Mouse (Mus musculus): ENCODE results near the gene Clic4. TPM values are rescaled to one million over a fixed set of nuclear protein-coding genes. Genes with fewer than 3 reads are reported as not detected.

Gene Clic4
- polyA plus RNA-seq, 1 experiment from 2014 or later, result 107 TPM

DNA sequence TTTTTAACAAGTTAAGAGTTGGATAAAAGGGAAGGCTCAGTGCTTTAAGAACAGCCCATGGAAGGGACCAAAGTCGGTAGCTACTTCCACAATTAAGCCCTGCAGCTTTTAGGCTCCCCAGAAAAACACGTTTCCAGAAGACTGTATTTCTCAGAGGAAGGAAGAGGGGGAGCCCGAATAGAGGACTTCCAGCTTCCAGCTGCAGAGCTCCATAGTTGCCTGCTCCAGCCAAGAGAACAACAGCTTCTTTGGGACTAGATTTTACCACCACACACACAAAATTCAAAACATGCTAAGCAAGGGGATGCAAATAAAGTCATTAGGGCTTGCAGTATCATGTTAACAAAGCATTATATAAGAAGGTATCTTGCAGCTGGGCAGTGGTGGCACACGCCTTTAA is 42.7 kb downstream of the Clic4 start:
- H3K4me1 ChIP-seq (replicated peaks; ENCODE audit: control insufficient read depth, insufficient read depth, low read length), result peaks cover 4% of the 10 kb centered on the region
- H3K9me3 ChIP-seq (ENCODE audit: control insufficient read depth, low read length), result no peaks in the 10 kb centered on the region
- H3K36me3 ChIP-seq (ENCODE audit: control insufficient read depth, insufficient read depth, low read length), result peaks cover 16% of the 10 kb centered on the region
- no peaks in the 10 kb centered on the region for H3K27me3 ChIP-seq (replicated peaks; ENCODE audit: control insufficient read depth, insufficient read depth, low read length)
- no peak overlapping the region for H3K9ac ChIP-seq (ENCODE audit: low read length)
- H3K4me3 ChIP-seq (ENCODE audit: low read depth, low read length), result no peak overlapping the region
- 73% methylated on average over 4 of the region's 4 CpGs for WGBS
- ATAC-seq (replicated peaks; ENCODE audit: low FRiP score, low TSS enrichment, low read depth) (no peak), DNase-seq (ENCODE audit: low spot score) (no peak)
- H3K4me2 ChIP-seq (ENCODE audit: low read length), result no peak overlapping the region
- H3K27ac ChIP-seq (ENCODE audit: low read depth), result no peak overlapping the region

DNA sequence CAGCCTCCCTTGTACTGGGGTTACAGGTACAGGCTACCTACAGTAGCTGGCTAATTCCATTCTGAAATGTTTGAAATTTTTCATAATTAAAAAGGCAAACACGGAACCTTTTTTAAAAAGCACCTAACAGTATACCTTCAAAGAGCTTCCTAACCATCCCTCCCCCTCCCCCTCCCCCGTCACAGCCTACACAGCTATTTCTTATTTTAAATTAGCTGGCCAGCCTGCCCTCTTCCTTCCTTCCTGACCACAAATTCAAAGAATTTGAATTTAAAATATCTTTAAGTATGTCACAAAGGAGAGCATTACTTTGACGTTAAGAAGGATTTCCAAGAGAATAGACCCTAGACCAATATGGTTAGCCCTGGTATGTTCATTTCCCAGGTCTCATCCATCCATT is 44.5 kb downstream of the Clic4 start:
- no peak overlapping the region for H3K27ac ChIP-seq (ENCODE audit: low read depth)
- ATAC-seq (replicated peaks; ENCODE audit: low FRiP score, low TSS enrichment, low read depth) (no peak), DNase-seq (ENCODE audit: low spot score) (no peak)
- H3K36me3 ChIP-seq (ENCODE audit: control insufficient read depth, insufficient read depth, low read length), result peaks cover 26% of the 10 kb centered on the region
- no peak overlapping the region for H3K4me2 ChIP-seq (ENCODE audit: low read length)
- no peak overlapping the region for H3K4me3 ChIP-seq (ENCODE audit: low read depth, low read length)
- H3K4me1 ChIP-seq (replicated peaks; ENCODE audit: control insufficient read depth, insufficient read depth, low read length), result peaks cover 4% of the 10 kb centered on the region
- 95% methylated on average over 3 of the region's 3 CpGs for WGBS
- no peaks in the 10 kb centered on the region for H3K27me3 ChIP-seq (replicated peaks; ENCODE audit: control insufficient read depth, insufficient read depth, low read length)
- H3K9ac ChIP-seq (ENCODE audit: low read length), result no peak overlapping the region
- H3K9me3 ChIP-seq (ENCODE audit: control insufficient read depth, low read length), result no peaks in the 10 kb centered on the region

DNA sequence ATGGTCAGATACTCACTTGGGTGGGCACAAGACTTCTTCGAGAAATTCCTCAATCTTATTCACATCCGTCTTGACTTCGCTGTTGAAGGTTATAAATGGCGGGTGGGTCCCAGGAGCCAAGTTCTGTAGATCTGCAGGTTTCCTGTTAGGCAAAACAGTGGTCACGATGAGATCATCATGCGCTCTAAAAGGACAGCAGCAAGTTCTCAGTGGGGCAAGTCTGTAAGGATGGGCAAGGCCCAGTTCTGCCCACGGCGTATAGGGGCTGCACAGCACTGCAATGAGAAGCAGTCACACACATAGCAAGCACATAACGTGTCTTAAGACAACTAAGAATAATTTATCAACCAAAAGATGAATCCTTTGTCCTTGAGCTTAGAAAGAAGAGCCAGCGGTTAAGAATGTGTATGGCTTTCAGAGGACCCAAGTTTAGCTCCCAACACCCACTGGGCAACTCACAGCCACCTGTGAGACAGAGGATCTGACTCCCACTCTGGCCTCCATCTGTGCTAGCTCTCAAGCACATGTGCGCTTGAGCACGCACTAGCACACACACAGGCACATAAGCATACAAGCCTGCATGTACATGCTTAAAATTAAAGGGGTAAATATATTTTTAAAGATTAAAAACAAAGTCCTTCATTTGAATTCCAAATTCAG is 46.5 kb downstream of the Clic4 start:
- Histone ChIP-seq H3K4me1 (replicated peaks; ENCODE audit: control insufficient read depth, insufficient read depth, low read length) (peaks cover 4% of the 10 kb centered on the region), H3K4me3 (ENCODE audit: low read depth, low read length) (no peak overlapping the region), H3K36me3 (ENCODE audit: control insufficient read depth, insufficient read depth, low read length) (peaks cover 45% of the 10 kb centered on the region), H3K27me3 (replicated peaks; ENCODE audit: control insufficient read depth, insufficient read depth, low read length) (no peaks in the 10 kb centered on the region), H3K9me3 (ENCODE audit: control insufficient read depth, low read length) (no peaks in the 10 kb centered on the region), H3K27ac (ENCODE audit: low read depth) (no peak overlapping the region), H3K4me2 (ENCODE audit: low read length) (no peak overlapping the region), H3K9ac (ENCODE audit: low read length) (no peak overlapping the region)
- ATAC-seq (replicated peaks; ENCODE audit: low FRiP score, low TSS enrichment, low read depth) (no peak), DNase-seq (ENCODE audit: low spot score) (no peak)
- 94% methylated on average over 12 of the region's 12 CpGs for WGBS

- WGBS, result 91% methylated on average over 9 of the region's 9 CpGs
- Histone ChIP-seq H3K27me3 (replicated peaks; ENCODE audit: control insufficient read depth, insufficient read depth, low read length) (no peaks in the 10 kb centered on the region), H3K4me3 (ENCODE audit: low read depth, low read length) (no peak overlapping the region), H3K4me2 (ENCODE audit: low read length) (no peak overlapping the region), H3K27ac (ENCODE audit: low read depth) (no peak overlapping the region), H3K36me3 (ENCODE audit: control insufficient read depth, insufficient read depth, low read length) (peaks cover 52% of the 10 kb centered on the region), H3K9ac (ENCODE audit: low read length) (no peak overlapping the region), H3K4me1 (replicated peaks; ENCODE audit: control insufficient read depth, insufficient read depth, low read length) (no peaks in the 10 kb centered on the region), H3K9me3 (ENCODE audit: control insufficient read depth, low read length) (no peaks in the 10 kb centered on the region)
- no peak for ATAC-seq (replicated peaks; ENCODE audit: low FRiP score, low TSS enrichment, low read depth)
- no peak for DNase-seq (ENCODE audit: low spot score)
These were observed 48.8 kb downstream of the Clic4 start for GRCm38 (mm10) chr4:135223808-135224207.

DNA sequence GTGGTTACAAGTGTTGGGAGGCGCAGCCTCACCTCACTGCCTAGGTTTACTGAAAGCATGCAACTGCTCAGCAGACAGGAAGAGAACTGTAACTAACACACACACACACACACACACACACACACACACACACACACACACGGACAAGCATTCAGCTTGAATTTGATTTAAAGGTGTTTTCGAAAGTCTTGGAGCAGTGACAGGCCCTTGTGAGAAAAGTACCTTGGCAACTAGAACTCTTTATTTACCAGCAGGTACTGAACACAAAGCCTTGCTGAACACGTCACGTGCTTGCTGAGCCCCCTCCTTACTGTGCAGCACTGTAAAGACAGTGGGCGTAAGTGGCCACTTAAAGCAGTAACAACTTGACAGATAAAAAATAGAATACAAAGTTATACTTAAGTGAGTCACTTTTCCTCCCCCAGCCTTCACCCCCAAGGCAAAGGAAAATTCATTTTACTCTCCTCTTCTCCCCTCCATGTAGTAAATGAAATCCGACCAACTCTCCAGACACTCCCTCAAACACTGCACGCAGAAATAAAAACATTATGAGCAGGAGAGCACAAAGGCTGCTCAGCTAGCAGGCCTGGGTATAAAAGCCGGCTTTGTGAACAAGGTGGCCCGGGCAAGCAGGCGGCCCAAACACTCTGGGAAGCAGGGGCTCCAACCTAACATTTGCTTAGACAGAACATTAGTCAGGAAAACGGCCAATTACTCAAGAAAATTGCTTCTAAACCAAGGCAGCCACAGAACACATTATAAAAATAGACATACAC is 50.8 kb downstream of the Clic4 start:
- H3K4me3 ChIP-seq (ENCODE audit: low read depth, low read length), result no peak overlapping the region
- H3K27me3 ChIP-seq (replicated peaks; ENCODE audit: control insufficient read depth, insufficient read depth, low read length), result no peaks in the 10 kb centered on the region
- no peaks in the 10 kb centered on the region for H3K4me1 ChIP-seq (replicated peaks; ENCODE audit: control insufficient read depth, insufficient read depth, low read length)
- ATAC-seq (replicated peaks; ENCODE audit: low FRiP score, low TSS enrichment, low read depth) (no peak), DNase-seq (ENCODE audit: low spot score) (no peak)
- H3K27ac ChIP-seq (ENCODE audit: low read depth), result no peak overlapping the region
- H3K36me3 ChIP-seq (ENCODE audit: control insufficient read depth, insufficient read depth, low read length), result peaks cover 72% of the 10 kb centered on the region
- no peak overlapping the region for H3K9ac ChIP-seq (ENCODE audit: low read length)
- no peak overlapping the region for H3K4me2 ChIP-seq (ENCODE audit: low read length)
- WGBS, result 68% methylated on average over 12 of the region's 12 CpGs
- H3K9me3 ChIP-seq (ENCODE audit: control insufficient read depth, low read length), result no peaks in the 10 kb centered on the region

GRCm38 (mm10) chr4:135220641-135221040 is 52.0 kb downstream of the Clic4 start:
- no peak overlapping the region for H3K9ac ChIP-seq (ENCODE audit: low read length)
- H3K27ac ChIP-seq (ENCODE audit: low read depth), result no peak overlapping the region
- ATAC-seq (replicated peaks; ENCODE audit: low FRiP score, low TSS enrichment, low read depth), result no peak
- no peak overlapping the region for H3K4me2 ChIP-seq (ENCODE audit: low read length)
- H3K4me3 ChIP-seq (ENCODE audit: low read depth, low read length), result no peak overlapping the region
- no peaks in the 10 kb centered on the region for H3K9me3 ChIP-seq (ENCODE audit: control insufficient read depth, low read length)
- WGBS, result 67% methylated on average over 3 of the region's 3 CpGs
- H3K27me3 ChIP-seq (replicated peaks; ENCODE audit: control insufficient read depth, insufficient read depth, low read length), result no peaks in the 10 kb centered on the region
- DNase-seq (ENCODE audit: low spot score), result no peak
- H3K36me3 ChIP-seq (ENCODE audit: control insufficient read depth, insufficient read depth, low read length), result peaks cover 78% of the 10 kb centered on the region
- no peaks in the 10 kb centered on the region for H3K4me1 ChIP-seq (replicated peaks; ENCODE audit: control insufficient read depth, insufficient read depth, low read length)

DNA sequence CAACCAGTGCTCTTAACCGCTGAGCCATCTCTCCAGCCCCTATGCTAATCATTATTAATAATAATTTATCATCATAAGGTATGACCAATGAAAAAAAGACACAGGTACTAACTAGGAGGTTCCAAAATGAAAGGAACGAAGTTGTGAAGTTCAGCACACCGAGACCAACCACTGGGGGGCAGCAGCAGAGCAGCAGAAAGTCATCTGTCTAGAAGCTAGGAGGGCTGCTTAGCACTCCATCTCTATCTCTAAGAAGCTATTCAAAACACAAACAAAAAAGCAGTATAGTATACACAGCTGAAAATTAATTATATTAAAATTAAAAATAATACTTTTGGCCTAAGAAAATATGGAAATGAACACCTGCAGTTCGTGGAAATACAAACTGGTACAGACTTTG is 53.0 kb downstream of the Clic4 start:
- no peak overlapping the region for H3K9ac ChIP-seq (ENCODE audit: low read length)
- no peak overlapping the region for H3K27ac ChIP-seq (ENCODE audit: low read depth)
- WGBS, result 54% methylated on average over 4 of the region's 4 CpGs
- H3K4me2 ChIP-seq (ENCODE audit: low read length), result no peak overlapping the region
- DNase-seq (ENCODE audit: low spot score) (peak; percentile 90), ATAC-seq (replicated peaks; ENCODE audit: low FRiP score, low TSS enrichment, low read depth) (0 out of 2 replicates have a peak, but pooled peaks have one; percentile 64)
- no peaks in the 10 kb centered on the region for H3K9me3 ChIP-seq (ENCODE audit: control insufficient read depth, low read length)
- H3K4me3 ChIP-seq (ENCODE audit: low read depth, low read length), result no peak overlapping the region
- no peaks in the 10 kb centered on the region for H3K27me3 ChIP-seq (replicated peaks; ENCODE audit: control insufficient read depth, insufficient read depth, low read length)
- peaks cover 76% of the 10 kb centered on the region for H3K36me3 ChIP-seq (ENCODE audit: control insufficient read depth, insufficient read depth, low read length)
- no peaks in the 10 kb centered on the region for H3K4me1 ChIP-seq (replicated peaks; ENCODE audit: control insufficient read depth, insufficient read depth, low read length)

DNA sequence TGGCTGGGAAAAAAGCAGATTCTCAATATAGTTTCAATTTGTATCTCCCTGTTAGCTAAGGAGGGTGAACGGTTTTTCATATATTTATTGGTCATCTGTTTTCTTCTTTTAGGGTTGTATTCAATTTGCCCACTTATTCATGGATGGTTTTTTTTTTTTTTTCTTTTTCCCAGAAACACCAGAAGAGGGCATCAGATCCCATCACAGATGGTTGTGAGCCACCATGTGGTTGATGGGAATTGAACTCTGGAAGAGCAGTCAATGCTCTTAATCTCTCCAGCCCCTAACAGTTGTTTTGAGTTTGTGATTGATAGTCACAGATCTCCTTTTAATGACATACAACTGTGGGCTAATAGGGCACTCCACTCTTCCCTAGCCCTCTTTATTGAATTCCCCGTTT is 62.8 kb downstream of the Clic4 start:
- H3K36me3 ChIP-seq (ENCODE audit: control insufficient read depth, insufficient read depth, low read length), result peaks cover 26% of the 10 kb centered on the region
- H3K9ac ChIP-seq (ENCODE audit: low read length), result no peak overlapping the region
- H3K27me3 ChIP-seq (replicated peaks; ENCODE audit: control insufficient read depth, insufficient read depth, low read length), result peaks cover 17% of the 10 kb centered on the region
- 68% methylated on average over 2 of the region's 2 CpGs for WGBS
- DNase-seq (ENCODE audit: low spot score) (no peak), ATAC-seq (replicated peaks; ENCODE audit: low FRiP score, low TSS enrichment, low read depth) (no peak)
- no peak overlapping the region for H3K4me3 ChIP-seq (ENCODE audit: low read depth, low read length)
- H3K27ac ChIP-seq (ENCODE audit: low read depth), result no peak overlapping the region
- H3K4me2 ChIP-seq (ENCODE audit: low read length), result no peak overlapping the region
- H3K4me1 ChIP-seq (replicated peaks; ENCODE audit: control insufficient read depth, insufficient read depth, low read length), result 0 out of 2 replicates have a peak, but pooled peaks cover 2% of the 10 kb centered on the region
- 0 out of 2 replicates have a peak, but pooled peaks cover 6% of the 10 kb centered on the region for H3K9me3 ChIP-seq (ENCODE audit: control insufficient read depth, low read length)
